Mouse (Mus musculus) midbrain, embryonic 13.5 days (tissue): Measurements from ENCODE around the gene Trp53tg5. TPM values are rescaled to one million over a fixed set of nuclear protein-coding genes. Genes with fewer than 3 reads are reported as not detected.
A peak's percentile ranks its signal among the peaks of the same experiment; 100 is the strongest.

Source experiments
- ATAC-seq: fragments of 200-750 bp; cut with Nextera tagmentation; 2 replicates; pipeline ENCODE4 v1.8.0; 2017; ENCODE audit warnings: mild to moderate bottlenecking, moderate TSS enrichment, moderate library complexity
- H3K27ac ChIP-seq: fragments of 300-500 bp; sonication (generic); 2 replicates; pipeline ENCODE4 v1.5.1; 2015; ENCODE audit warnings: inconsistent platforms, mild to moderate bottlenecking, moderate library complexity
- H3K27me3 ChIP-seq: fragments of 300-500 bp; sonication (generic); 2 replicates; pipeline ENCODE4 v1.6.1; 2015; ENCODE audit warnings: mild to moderate bottlenecking, inconsistent platforms
- H3K36me3 ChIP-seq: fragments of 300-500 bp; sonication (generic); 2 replicates; pipeline ENCODE4 v1.6.1; 2015; ENCODE audit warnings: mild to moderate bottlenecking, inconsistent platforms
- H3K4me1 ChIP-seq: fragments of 300-500 bp; sonication (generic); replicated peaks from 2 replicates; pipeline ENCODE4 v1.6.1; 2015; ENCODE audit warnings: inconsistent platforms
- H3K4me2 ChIP-seq: fragments of 300-500 bp; sonication (generic); replicated peaks from 2 replicates; pipeline ENCODE4 v1.6.1; 2015; ENCODE audit warnings: moderate library complexity, mild to moderate bottlenecking, inconsistent platforms
- H3K4me3 ChIP-seq: fragments of 300-500 bp; sonication (generic); replicated peaks from 2 replicates; pipeline ENCODE4 v1.5.1; 2015; ENCODE audit warnings: mild to moderate bottlenecking, inconsistent platforms
- H3K9ac ChIP-seq: fragments of 300-500 bp; sonication (generic); replicated peaks from 2 replicates; pipeline ENCODE4 v1.6.1; 2015; ENCODE audit warnings: mild to moderate bottlenecking, inconsistent platforms
- H3K9me3 ChIP-seq: fragments of 300-500 bp; sonication (generic); 2 replicates; pipeline ENCODE4 v1.6.1; 2016; ENCODE audit warnings: mild to moderate bottlenecking, inconsistent platforms
- WGBS: fragments of 180-500 bp; shearing (Covaris S2); methylation state at CpG from one replicate; pipeline ENCODE4 v1.1.7; 2015; 5-methylcytosine and 5-hydroxymethylcytosine counted together
- polyA plus RNA-seq: library from polyadenylated mRNA; unstranded; fragments of >200 nt; fragmentation: Nextera tagmentation; extraction: Ambion mirVana; gene quantifications from 2 replicates; pipeline ENCODE4 v1.2.1, GENCODE M21; 2015

Gene Trp53tg5
- polyA plus RNA-seq, 1 experiment from 2014 or later: not detected

DNA sequence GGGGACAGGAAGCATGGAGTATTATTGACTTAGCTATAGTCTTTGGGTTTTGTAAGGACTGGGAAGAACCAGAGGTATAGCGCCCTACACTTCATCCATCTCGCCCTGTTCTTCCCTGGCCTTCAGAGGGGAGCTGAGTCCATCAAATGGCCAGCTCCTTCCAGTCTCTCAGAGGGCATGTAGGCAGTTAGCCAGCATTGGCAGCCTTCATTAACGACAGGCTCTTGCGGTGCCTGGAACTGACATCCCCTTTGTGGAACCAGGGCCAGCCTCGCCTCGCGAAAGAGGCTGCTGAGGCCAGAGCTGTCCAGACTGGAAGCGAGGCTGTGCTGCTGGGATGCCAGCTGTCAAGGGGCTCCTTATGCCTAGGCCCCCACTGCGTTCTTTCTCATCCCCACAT, 14.3 kb upstream of the Trp53tg5 start:
- no peak overlapping the region for H3K27ac ChIP-seq
- H3K9ac ChIP-seq: no peak overlapping the region
- peaks cover 39% of the 10 kb centered on the region for H3K27me3 ChIP-seq
- H3K4me3 ChIP-seq: no peak overlapping the region
- peaks cover 7% of the 10 kb centered on the region for H3K36me3 ChIP-seq
- peaks cover 19% of the 10 kb centered on the region for H3K4me1 ChIP-seq
- 67% methylated on average over 9 of the region's 9 CpGs for WGBS
- no peaks in the 10 kb centered on the region for H3K9me3 ChIP-seq
- ATAC-seq: no peak
- H3K4me2 ChIP-seq: no peak overlapping the region

DNA sequence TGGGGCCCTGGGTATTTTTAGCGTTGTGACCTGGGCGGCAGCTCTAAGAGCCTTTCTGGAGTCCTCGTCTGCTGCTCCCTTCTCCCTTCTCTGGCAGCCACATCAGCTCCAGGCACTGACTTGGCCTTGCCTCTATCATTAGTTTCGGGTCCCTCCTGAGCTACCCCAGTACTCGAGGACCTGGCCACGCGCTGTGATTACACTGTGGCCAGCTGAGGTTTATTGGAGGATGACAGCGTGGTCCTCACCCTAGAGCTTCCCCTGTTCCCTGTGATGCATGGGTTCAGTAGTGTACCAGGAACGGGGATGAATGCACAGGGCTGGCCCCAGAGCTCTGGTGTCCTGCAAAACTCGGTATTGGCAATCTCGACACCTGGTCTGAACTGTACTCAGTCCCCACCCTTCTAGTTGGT, 13.6 kb upstream of the Trp53tg5 start:
- peaks cover 39% of the 10 kb centered on the region for H3K27me3 ChIP-seq
- ATAC-seq: peak; percentile 25; the same call in 1 of the 2 replicates
- 13% methylated on average over 11 of the region's 11 CpGs for WGBS

DNA sequence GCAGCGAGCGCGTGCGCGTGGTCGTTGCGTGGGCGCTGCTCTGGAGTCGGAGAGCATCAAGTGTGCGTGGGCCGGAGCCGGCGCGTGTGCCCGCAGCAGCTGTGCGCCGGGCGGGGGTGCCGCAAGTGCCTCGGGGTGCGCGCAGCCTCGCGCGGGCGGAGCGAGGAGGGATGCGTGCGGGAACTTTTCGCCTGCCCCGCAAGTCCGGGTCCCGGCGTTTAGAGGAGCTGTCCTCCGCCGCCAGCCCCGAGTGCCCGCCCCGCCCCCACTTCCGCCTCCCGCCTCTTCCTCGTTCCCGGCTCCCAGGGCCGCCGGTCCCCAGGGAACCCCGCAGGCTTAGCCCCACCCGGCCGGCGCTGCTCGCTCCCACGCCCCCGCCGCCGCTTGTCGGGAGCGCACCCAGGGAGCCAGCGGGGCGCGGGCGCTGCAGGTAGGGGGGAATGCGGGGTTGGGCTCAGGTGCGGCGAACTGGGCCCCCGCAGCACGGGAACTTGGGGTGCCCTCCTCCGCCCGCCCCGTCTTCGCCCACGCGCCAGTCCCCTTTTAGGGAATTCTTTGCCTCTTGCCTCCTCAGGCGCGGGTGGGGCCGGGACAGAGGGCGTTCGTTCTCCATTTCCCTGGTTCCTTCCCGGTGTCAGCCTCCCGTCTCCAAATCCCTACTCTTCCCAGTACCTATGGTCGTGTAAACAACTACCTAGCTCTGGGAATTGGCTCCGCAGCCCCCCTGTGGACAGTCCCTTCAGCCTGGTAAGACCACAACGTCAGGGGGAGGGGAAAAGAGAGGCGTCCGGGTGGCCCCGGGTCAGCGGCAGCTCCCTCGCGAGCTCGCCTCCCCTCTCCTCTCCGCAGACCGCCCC, 13.0 kb upstream of the Trp53tg5 start:
- Histone ChIP-seq H3K27ac (no peak overlapping the region), H3K9ac (peak overlapping the region; percentile 75), H3K4me3 (peak overlapping the region; percentile 74), H3K4me1 (peaks cover 19% of the 10 kb centered on the region), H3K4me2 (peak overlapping the region; percentile 100), H3K36me3 (peaks cover 7% of the 10 kb centered on the region), H3K27me3 (peaks cover 39% of the 10 kb centered on the region), H3K9me3 (no peaks in the 10 kb centered on the region)
- under 1% methylated on average over 75 of the region's 90 CpGs for WGBS
- peak; percentile 64 for ATAC-seq

More for the DNA sequence above, 13.6 kb upstream of the Trp53tg5 start:
- no peak overlapping the region for H3K27ac ChIP-seq
- peak overlapping the region; percentile 74 for H3K4me3 ChIP-seq
- H3K9me3 ChIP-seq: no peaks in the 10 kb centered on the region
- peak overlapping the region; percentile 75 for H3K9ac ChIP-seq
- peaks cover 19% of the 10 kb centered on the region for H3K4me1 ChIP-seq
- H3K36me3 ChIP-seq: peaks cover 7% of the 10 kb centered on the region
- H3K4me2 ChIP-seq: peak overlapping the region; percentile 100

DNA sequence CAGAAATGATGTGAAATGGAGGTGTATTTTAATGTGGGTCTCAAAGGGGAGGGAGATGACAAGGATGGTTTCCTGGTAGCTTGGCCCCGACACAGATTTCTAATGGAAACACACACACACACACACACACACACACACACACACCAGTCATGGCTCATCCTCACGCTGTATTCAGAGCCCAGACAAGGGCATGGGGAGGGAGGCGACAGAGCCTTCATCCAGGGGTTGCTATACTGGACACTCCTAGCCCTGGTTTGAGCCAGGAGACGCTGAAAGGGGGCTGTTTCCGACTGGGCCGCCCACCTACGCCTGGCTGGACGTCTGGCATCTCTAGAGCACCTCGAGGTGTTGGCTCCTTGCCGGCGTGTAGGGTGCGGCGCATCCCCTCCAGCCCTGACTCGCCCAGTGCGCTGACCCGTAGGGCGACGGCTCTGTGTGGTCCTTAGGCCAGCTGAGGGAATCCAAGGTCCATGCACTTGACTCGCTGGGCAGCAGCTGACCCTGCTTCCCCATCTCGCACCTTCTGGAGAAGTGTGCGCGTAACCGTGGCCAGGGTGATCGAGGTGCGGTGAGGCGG, 12.2 kb upstream of the Trp53tg5 start, which contains the start of gene Dbndd2:
TSS of gene Dbndd2 (plus strand) at position 426 of the 577 bp plus-strand sequence.
- Histone ChIP-seq H3K36me3 (peaks cover 7% of the 10 kb centered on the region), H3K4me2 (peak within 1 kb of the TSS; percentile 100), H3K9me3 (no peaks in the 10 kb centered on the region), H3K9ac (peak within 1 kb of the TSS; percentile 75), H3K4me3 (peak within 1 kb of the TSS; percentile 74), H3K27me3 (peaks cover 39% of the 10 kb centered on the region), H3K27ac (no peak within 1 kb of the TSS), H3K4me1 (peaks cover 19% of the 10 kb centered on the region)
- peak; percentile 59 for ATAC-seq
- WGBS: under 1% methylated on average over 26 of the region's 26 CpGs

DNA sequence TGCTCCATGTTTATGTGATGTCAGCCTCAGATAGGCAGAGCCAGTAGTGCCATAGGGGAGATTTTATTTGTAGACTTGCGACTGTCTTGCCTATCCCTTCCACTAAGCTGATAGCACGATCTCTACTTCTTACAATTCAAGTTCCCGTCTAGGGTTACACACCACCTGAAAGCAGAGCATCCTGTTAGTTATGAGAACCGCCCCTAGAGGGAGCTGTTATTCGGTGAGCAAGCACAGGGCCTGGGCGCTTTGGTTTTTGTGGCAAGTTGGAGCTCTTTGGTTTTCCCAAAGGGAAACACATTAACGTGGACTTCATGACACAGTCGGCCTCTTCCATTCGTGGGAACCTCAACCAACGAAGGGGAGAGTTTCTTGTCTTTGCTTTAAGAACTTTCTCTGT, 3.3 kb downstream of the Trp53tg5 start:
- Histone ChIP-seq H3K9me3 (no peaks in the 10 kb centered on the region), H3K4me2 (no peak overlapping the region), H3K27ac (no peak overlapping the region), H3K4me3 (no peak overlapping the region), H3K36me3 (peaks cover 78% of the 10 kb centered on the region), H3K27me3 (no peaks in the 10 kb centered on the region), H3K4me1 (no peaks in the 10 kb centered on the region), H3K9ac (no peak overlapping the region)
- 31% methylated on average over 10 of the region's 10 CpGs for WGBS
- no peak for ATAC-seq

DNA sequence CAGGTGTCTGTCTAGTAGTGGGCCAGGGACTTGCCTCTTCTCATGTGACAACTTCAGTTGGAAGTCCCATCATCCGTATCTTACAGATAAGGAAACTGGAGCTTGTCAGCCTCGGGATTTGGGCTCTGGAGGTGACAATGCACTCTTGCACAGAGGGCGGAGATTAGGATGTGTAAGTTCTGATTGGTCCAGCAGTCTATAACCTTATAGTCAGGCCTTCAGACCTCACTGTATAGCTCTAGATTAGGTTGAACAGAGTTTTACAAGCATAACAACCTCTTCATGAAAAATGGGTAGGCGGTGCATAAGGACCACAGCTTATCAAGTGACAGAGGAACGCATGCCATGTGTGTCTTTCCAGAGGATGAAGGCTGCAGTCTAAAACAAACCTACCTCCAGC, 6.7 kb downstream of the Trp53tg5 start:
- H3K4me1 ChIP-seq: peaks cover 13% of the 10 kb centered on the region
- H3K4me3 ChIP-seq: no peak overlapping the region
- H3K9ac ChIP-seq: no peak overlapping the region
- no peaks in the 10 kb centered on the region for H3K9me3 ChIP-seq
- 88% methylated on average over 5 of the region's 5 CpGs for WGBS
- H3K4me2 ChIP-seq: no peak overlapping the region
- peaks cover 75% of the 10 kb centered on the region for H3K36me3 ChIP-seq
- no peak for ATAC-seq
- H3K27ac ChIP-seq: no peak overlapping the region
- no peaks in the 10 kb centered on the region for H3K27me3 ChIP-seq

DNA sequence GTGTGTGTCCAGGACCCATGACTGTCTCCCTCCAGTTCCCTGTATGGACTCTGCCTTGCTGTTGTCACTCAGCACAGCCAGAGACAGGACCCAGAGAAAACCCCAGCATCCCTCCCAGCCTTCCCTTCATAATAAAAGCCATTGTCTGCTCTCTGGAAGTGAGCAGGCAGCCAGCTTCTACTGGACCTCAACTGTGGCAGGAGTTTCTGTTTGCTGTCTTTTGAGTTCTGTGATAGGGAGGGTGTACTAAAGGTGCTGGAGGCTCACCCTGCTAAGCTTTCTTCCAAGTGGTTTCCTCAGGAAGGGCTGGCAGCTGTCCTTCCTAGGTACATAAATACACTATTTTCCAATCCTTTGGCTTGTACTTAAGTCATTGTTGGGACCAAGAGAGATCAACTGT, 8.4 kb downstream of the Trp53tg5 start:
- peaks cover 65% of the 10 kb centered on the region for H3K36me3 ChIP-seq
- peaks cover 15% of the 10 kb centered on the region for H3K4me1 ChIP-seq
- H3K27ac ChIP-seq: no peak overlapping the region
- H3K9me3 ChIP-seq: no peaks in the 10 kb centered on the region
- H3K4me2 ChIP-seq: no peak overlapping the region
- no peak for ATAC-seq
- no peaks in the 10 kb centered on the region for H3K27me3 ChIP-seq
- H3K9ac ChIP-seq: no peak overlapping the region
- no peak overlapping the region for H3K4me3 ChIP-seq

DNA sequence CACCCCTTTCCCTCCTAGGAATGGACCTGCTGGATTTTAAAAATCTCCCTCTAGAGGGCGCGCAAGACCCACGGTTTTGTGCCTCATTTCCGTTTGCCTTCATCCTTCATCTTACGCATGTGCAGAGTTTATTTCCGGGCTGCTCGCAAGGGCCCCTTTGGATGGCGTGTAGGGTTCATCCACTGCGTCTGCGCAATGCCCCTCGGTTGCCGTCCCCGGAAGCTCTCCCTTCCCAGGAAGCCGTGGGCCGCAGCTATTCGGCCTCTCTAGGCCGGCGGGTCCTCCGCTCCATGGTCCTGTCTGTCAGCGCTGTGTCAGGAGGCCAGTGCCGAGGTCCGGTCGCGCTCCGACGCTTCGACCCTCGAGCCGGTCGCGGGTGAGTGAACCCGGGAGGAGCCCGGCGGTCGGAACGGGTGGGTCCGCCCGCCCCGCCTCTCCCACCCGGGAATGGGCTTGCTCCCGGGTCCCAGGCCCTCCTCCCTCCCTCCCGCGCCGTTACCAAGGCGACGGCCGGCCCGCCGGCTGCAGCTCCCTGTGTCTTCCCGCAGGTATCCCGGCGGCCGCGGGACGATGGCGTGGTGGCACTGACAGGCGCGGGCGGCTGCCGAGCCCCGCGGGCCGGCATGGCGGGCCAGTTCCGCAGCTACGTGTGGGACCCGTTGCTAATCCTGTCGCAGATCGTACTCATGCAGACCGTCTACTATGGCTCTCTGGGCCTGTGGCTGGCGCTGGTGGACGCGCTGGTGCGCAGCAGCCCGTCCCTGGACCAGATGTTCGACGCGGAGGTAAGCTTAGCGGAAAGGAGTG, 12.6 kb downstream of the Trp53tg5 start, which contains the start of gene Gm20458:
TSS of gene Gm20458 (plus strand) at position 223 of the 807 bp plus-strand sequence.
- Histone ChIP-seq H3K4me2 (peak within 1 kb of the TSS; percentile 76), H3K9me3 (no peaks in the 10 kb centered on the region), H3K36me3 (peaks cover 28% of the 10 kb centered on the region), H3K27ac (peak within 1 kb of the TSS; percentile 92), H3K4me3 (peak within 1 kb of the TSS; percentile 78), H3K27me3 (no peaks in the 10 kb centered on the region), H3K9ac (peak within 1 kb of the TSS; percentile 83), H3K4me1 (peaks cover 25% of the 10 kb centered on the region)
- peak; percentile 100 for ATAC-seq
- WGBS: under 1% methylated on average over 64 of the region's 79 CpGs

DNA sequence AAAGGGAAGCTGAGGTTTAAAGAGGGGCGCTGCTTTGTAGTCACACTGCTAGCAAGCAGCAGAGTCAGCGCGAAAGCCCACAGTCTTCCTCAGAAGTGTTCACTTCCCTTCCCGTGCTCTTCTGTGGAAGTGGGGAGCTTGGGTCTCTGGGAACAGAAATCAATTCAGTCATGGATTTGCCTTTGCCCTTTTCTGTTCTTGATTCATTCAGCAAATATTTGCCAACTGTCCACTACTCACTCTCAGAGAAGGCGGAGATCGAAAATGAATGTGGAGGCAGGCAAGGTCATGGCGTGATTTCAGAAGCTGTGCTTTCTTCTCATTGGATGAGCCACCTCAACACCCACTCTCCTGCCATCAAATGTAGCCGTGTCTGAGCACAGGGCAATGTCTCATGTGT, 15.0 kb downstream of the Trp53tg5 start:
- peaks cover 25% of the 10 kb centered on the region for H3K4me1 ChIP-seq
- 88% methylated on average over 8 of the region's 8 CpGs for WGBS

DNA sequence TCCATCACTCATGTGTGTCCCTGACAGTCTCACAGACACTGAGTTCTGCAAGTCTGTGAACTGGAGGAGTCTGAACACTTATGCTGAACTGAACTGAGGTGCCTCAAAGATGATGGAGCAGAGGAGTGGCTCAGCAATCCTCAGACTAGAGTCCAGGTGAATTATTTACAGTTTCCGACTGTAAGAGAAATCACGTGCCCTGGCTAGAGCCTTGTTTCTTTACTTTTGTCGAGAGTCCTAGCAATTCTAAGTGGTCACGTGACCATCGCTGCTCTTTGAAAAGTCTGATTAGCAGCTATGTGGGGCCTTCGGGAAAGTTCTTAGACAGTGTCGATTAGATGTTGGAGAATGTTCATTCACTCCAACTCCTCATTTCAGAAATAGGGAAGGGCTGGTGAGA, 15.6 kb downstream of the Trp53tg5 start:
- peaks cover 1% of the 10 kb centered on the region; the same call in 1 of the 2 replicates for H3K36me3 ChIP-seq
- 68% methylated on average over 7 of the region's 7 CpGs for WGBS
- no peak overlapping the region for H3K9ac ChIP-seq
- no peaks in the 10 kb centered on the region for H3K9me3 ChIP-seq
- H3K27ac ChIP-seq: no peak overlapping the region
- H3K4me3 ChIP-seq: no peak overlapping the region
- peaks cover 24% of the 10 kb centered on the region for H3K4me1 ChIP-seq
- H3K27me3 ChIP-seq: no peaks in the 10 kb centered on the region
- no peak for ATAC-seq
- H3K4me2 ChIP-seq: no peak overlapping the region

More for the DNA sequence above, 15.0 kb downstream of the Trp53tg5 start:
- Histone ChIP-seq H3K4me2 (no peak overlapping the region), H3K36me3 (peaks cover 6% of the 10 kb centered on the region), H3K9ac (no peak overlapping the region), H3K9me3 (no peaks in the 10 kb centered on the region), H3K4me3 (no peak overlapping the region), H3K27ac (no peak overlapping the region), H3K27me3 (no peaks in the 10 kb centered on the region)
- no peak for ATAC-seq

DNA sequence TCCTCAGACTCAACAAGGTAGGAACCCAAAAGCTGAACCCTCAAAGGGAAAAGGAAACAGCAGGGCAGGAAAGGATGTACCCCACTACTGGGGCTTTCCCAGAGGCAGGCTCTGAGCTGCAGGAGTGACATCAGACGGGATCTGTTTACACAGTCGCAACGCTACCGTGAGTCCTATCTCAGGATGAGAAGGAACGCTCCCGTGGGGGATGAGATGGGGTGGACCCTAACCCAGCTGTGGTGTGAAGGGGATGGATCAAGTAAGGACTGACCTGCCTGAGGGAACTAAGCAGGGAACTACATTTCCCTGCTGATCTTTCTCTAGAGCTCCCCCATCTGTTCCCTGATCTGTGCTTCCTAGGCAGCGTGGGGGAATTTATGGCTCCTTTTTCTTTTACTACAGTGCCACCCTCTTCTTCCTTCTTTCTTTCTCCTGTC, 16.6 kb downstream of the Trp53tg5 start, which contains the start of gene Sys1:
TSS of gene Sys1 (plus strand) at position 101 of the 437 bp plus-strand sequence.
- H3K27ac ChIP-seq: no peak within 1 kb of the TSS

More for the DNA sequence above, 16.6 kb downstream of the Trp53tg5 start, which contains the start of gene Sys1:
- H3K9me3 ChIP-seq: no peaks in the 10 kb centered on the region
- ATAC-seq: no peak
- no peaks in the 10 kb centered on the region for H3K27me3 ChIP-seq
- peak within 1 kb of the TSS; percentile 38 for H3K4me2 ChIP-seq
- WGBS: 4% methylated on average over 7 of the region's 7 CpGs
- peaks cover 13% of the 10 kb centered on the region for H3K4me1 ChIP-seq
- peak within 1 kb of the TSS; percentile 55 for H3K9ac ChIP-seq
- 0 out of 2 replicates have a peak within 1 kb of the TSS, but pooled peaks have one; percentile 14 for H3K4me3 ChIP-seq
- no peaks in the 10 kb centered on the region for H3K36me3 ChIP-seq
